Mouse (Mus musculus) stomach, postnatal 0 days (tissue): ENCODE results near the gene Ptpra.

Source experiments
- CTCF ChIP-seq: IDR thresholded peaks from 2 replicates; pipeline ENCODE4 v1.5.1; 2016; ENCODE audit warnings: antibody characterized with exemption, low read depth, mild to moderate bottlenecking, moderate library complexity
- EP300 ChIP-seq: optimal IDR thresholded peaks from 2 replicates; pipeline ENCODE3; 2016; ENCODE audit warnings: antibody characterized with exemption

- TF ChIP-seq CTCF (no peak), EP300 (no peak)
Observed at GRCm38 (mm10) chr2:130491162-130491561, 41.1 kb downstream of the Ptpra start.
